In the genomic region with DNA sequence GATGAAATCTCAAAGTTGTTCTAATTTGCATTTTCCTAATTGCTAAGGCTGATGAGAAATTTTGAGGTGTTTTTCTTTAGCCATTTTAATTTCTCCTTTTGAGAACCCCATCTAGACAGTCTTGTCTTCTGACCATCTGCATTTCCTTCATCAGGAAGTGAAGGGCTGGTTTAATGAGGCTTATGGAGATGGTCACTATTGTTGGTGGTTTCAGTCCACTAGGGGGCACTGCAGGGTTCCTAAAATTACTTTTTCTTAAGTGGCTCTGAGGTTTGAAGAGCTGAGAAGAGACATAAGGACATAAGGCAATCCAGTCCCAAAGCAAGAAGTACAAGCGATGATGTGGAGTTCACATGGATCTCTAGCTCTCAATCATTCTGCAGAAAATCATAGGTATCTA, we compare ENCODE assay signal across 7 mouse cellular contexts.
DNase-seq lines count a peak whose midpoint lies in the region; ATAC-seq and TF ChIP-seq lines count a peak whose summit lies in the region.
"Not testable (repeated sequence)": the region's sequence is repeated elsewhere in the genome, so short reads cannot be mapped to it uniquely, and the experiment has no call there.

No protein-coding gene starts in this region.

- not testable (repeated sequence) for H3K4me1 ChIP-seq in CH12.LX (ENCODE audit: control insufficient read depth in 1 of 2, insufficient read depth in 2 of 2); heart, adult 2 months (ENCODE audit: control insufficient read depth, insufficient read depth, low read length)

- TF ChIP-seq POLR2A in CH12.LX (IDR thresholded peaks at IDR 0.05; ENCODE audit: low read depth, low read length); heart, adult 2 months (IDR thresholded peaks at IDR 0.05; ENCODE audit: insufficient read depth, low read depth, low read length): not testable (repeated sequence)

- H3K27me3 ChIP-seq in CH12.LX (replicated peaks); heart, adult 2 months (ENCODE audit: control insufficient read depth, insufficient read depth, low read length): not testable (repeated sequence)

- not testable (repeated sequence) for H3K9ac ChIP-seq in CH12.LX (ENCODE audit: insufficient read depth, low read depth); heart, adult 2 months (ENCODE audit: low read depth, low read length)

- not testable (repeated sequence) for H3K27ac ChIP-seq in CH12.LX (ENCODE audit: insufficient read depth, low read depth); heart, adult 2 months; layer of hippocampus, adult 2 months

- H3K4me2 ChIP-seq in CH12.LX (ENCODE audit: insufficient read depth, low read depth, poor library complexity, severe bottlenecking): not testable (repeated sequence)

- intact Hi-C loops in heart, adult 2 months (cut with DNase I): not testable (repeated sequence)

- not testable (repeated sequence) for H3K36me3 ChIP-seq in CH12.LX (replicated peaks in 1 of 2; ENCODE audit: control insufficient read depth in 1 of 2, insufficient read depth in 1 of 2, low read length in 1 of 2); heart, adult 2 months (ENCODE audit: control insufficient read depth, insufficient read depth, low read length)

- TF ChIP-seq EP300 in CH12.LX (IDR thresholded peaks at IDR 0.05; ENCODE audit: low read length); heart, adult 2 months (IDR thresholded peaks at IDR 0.05; ENCODE audit: insufficient read depth, low read depth, low read length): not testable (repeated sequence)

- not testable (repeated sequence) for TF ChIP-seq RAD21 in CH12.LX (IDR thresholded peaks at IDR 0.05; ENCODE audit: low read depth, low read length)

- in situ Hi-C loops in CH12.LX (cut with MboI; ENCODE audit: low pct_ligation_motif_present, low pct_unique_long_range_greater_than_20kb, low sequenced_read_pairs): not testable (repeated sequence)

- dilution Hi-C loops in CH12.LX (cut with MboI; ENCODE audit: extremely low pct_ligation_motif_present, extremely low pct_unique_long_range_greater_than_20kb, low sequenced_read_pairs): not testable (repeated sequence)

- TF ChIP-seq CTCF in CH12.LX (conservative IDR thresholded peaks at IDR 0.05 in 1 of 2, IDR thresholded peaks at IDR 0.05 in 1 of 2; ENCODE audit: low read depth in 2 of 2, low read length in 2 of 2): not testable (repeated sequence)
- TF ChIP-seq CTCF in heart, adult 2 months (IDR thresholded peaks at IDR 0.05): 0 out of 2 replicates have a peak, but pooled peaks have one; percentile 6
- TF ChIP-seq CTCF in layer of hippocampus, adult 2 months (conservative IDR thresholded peaks at IDR 0.05): peak; percentile 46

- not testable (repeated sequence) for H3K79me2 ChIP-seq in CH12.LX (replicated peaks; ENCODE audit: control insufficient read depth, extremely low read depth, insufficient read depth, poor library complexity, severe bottlenecking); heart, adult 2 months (replicated peaks; ENCODE audit: control insufficient read depth, insufficient read depth, low read length)

- ATAC-seq in frontal cortex, adult (ENCODE audit: low TSS enrichment): 0 out of 2 replicates have a peak, but pooled peaks have one; percentile 38
- ATAC-seq in megakaryocyte, adult 5-6 weeks (ENCODE audit: poor library complexity, severe bottlenecking): peak; percentile 67
- ATAC-seq in megakaryocyte-erythroid progenitor cell, adult 5-6 weeks (replicated peaks; ENCODE audit: low FRiP score, low TSS enrichment, poor library complexity, severe bottlenecking): peak; percentile 88

- 95% methylated on average over 1 of the region's 1 CpGs for WGBS in heart, adult 2 months

- not testable (repeated sequence) for H3K9me3 ChIP-seq in CH12.LX (replicated peaks; ENCODE audit: low read length)

- H3K4me3 ChIP-seq in CH12.LX (replicated peaks in 1 of 3; ENCODE audit: low read depth in 2 of 3, low read length in 2 of 3, poor library complexity in 1 of 3); heart, adult 2 months; layer of hippocampus, adult 2 months: not testable (repeated sequence)

- DNase-seq in CH12.LX (ENCODE audit: extremely low read depth): peak; percentile 19
- DNase-seq in heart, adult 2 months; layer of hippocampus, adult 2 months (ENCODE audit: low spot score in 2 of 2): not testable (repeated sequence)
- DNase-seq in naive thymus-derived CD4-positive, alpha-beta T cell, adult 2 months (ENCODE audit: low read depth): peak; percentile 17

Comparison
In these comparisons a context has a peak if more than half of its experiments do, and no peak if none do; other contexts are left out.
1. ATAC-seq: peak in every context shown above with its lines; median percentile 88 in megakaryocyte-erythroid progenitor cell, adult 5-6 weeks; 67 in megakaryocyte, adult 5-6 weeks; 38 in frontal cortex, adult.